Mouse (Mus musculus): ENCODE measurements at regions not wholly inside any gene's neighbourhood (a gene's known extent, or its start where the extent isn't known, plus 50 kb on each side); places are given as distances from the start of the nearest gene placed in this dataset.

- Histone ChIP-seq H3K27ac (peak overlapping the region; percentile 44), H3K4me2 (peak overlapping the region; percentile 73), H3K27me3 (replicated peaks) (peaks cover 12% of the 10 kb centered on the region; the same call in 1 of the 2 replicates), H3K9ac (no peak overlapping the region), H3K9me3 (no peaks in the 10 kb centered on the region), H3K4me1 (0 out of 2 replicates have a peak, but pooled peaks cover 2% of the 10 kb centered on the region), H3K4me3 (replicated peaks) (peak overlapping the region; percentile 46), H3K36me3 (no peaks in the 10 kb centered on the region)
- 8% methylated on average over 22 of the region's 22 CpGs for WGBS
- no peak for ATAC-seq (ENCODE audit: insufficient read depth, low FRiP score, low read depth)
Observed at GRCm38 (mm10) chrX:11806896-11807252, 353.3 kb downstream of the Bcor start.

- Histone ChIP-seq H3K4me2 (peak overlapping the region; percentile 73), H3K36me3 (no peaks in the 10 kb centered on the region), H3K4me3 (replicated peaks) (peak overlapping the region; percentile 46), H3K27me3 (replicated peaks) (peaks cover 12% of the 10 kb centered on the region; the same call in 1 of the 2 replicates), H3K27ac (peak overlapping the region; percentile 44), H3K9ac (no peak overlapping the region), H3K4me1 (0 out of 2 replicates have a peak, but pooled peaks cover 2% of the 10 kb centered on the region), H3K9me3 (no peaks in the 10 kb centered on the region)
- ATAC-seq (ENCODE audit: insufficient read depth, low FRiP score, low read depth), result peak; percentile 65; the same call in 1 of the 2 replicates
- WGBS, result 4% methylated on average over 43 of the region's 71 CpGs
Observed at GRCm38 (mm10) chrX:11807253-11807882, 352.8 kb downstream of the Bcor start.

- peak overlapping the region; percentile 73 for H3K4me2 ChIP-seq
- H3K9ac ChIP-seq, result no peak overlapping the region
- ATAC-seq (ENCODE audit: insufficient read depth, low FRiP score, low read depth), result no peak
- H3K27me3 ChIP-seq (replicated peaks), result peaks cover 12% of the 10 kb centered on the region; the same call in 1 of the 2 replicates
- H3K4me3 ChIP-seq (replicated peaks), result peak overlapping the region; percentile 46
- 0 out of 2 replicates have a peak, but pooled peaks cover 2% of the 10 kb centered on the region for H3K4me1 ChIP-seq
- H3K9me3 ChIP-seq, result no peaks in the 10 kb centered on the region
- H3K36me3 ChIP-seq, result no peaks in the 10 kb centered on the region
- WGBS, result 22% methylated on average over 9 of the region's 9 CpGs
- peak overlapping the region; percentile 44; the same call in 1 of the 2 replicates for H3K27ac ChIP-seq
Observed at GRCm38 (mm10) chrX:11807883-11808262, 352.3 kb downstream of the Bcor start.

- WGBS, result 59% methylated on average over 8 of the region's 8 CpGs
- H3K36me3 ChIP-seq, result no peaks in the 10 kb centered on the region
- no peak overlapping the region for H3K4me3 ChIP-seq (replicated peaks)
- no peak overlapping the region for H3K4me2 ChIP-seq
- H3K9me3 ChIP-seq, result no peaks in the 10 kb centered on the region
- no peak overlapping the region for H3K9ac ChIP-seq
- peaks cover 12% of the 10 kb centered on the region; the same call in 1 of the 2 replicates for H3K27me3 ChIP-seq (replicated peaks)
- 0 out of 2 replicates have a peak, but pooled peaks cover 2% of the 10 kb centered on the region for H3K4me1 ChIP-seq
- H3K27ac ChIP-seq, result no peak overlapping the region
- ATAC-seq (ENCODE audit: insufficient read depth, low FRiP score, low read depth), result no peak
Observed at GRCm38 (mm10) chrX:11808911-11809310, 351.2 kb downstream of the Bcor start.

GRCm38 (mm10) chrX:11814861-11815260 lies 345.3 kb downstream of the Bcor start:
- H3K9ac ChIP-seq, result no peak overlapping the region
- ATAC-seq (ENCODE audit: insufficient read depth, low FRiP score, low read depth), result no peak

GRCm38 (mm10) chrX:11815864-11816263 lies 344.3 kb downstream of the Bcor start:
- WGBS, result 64% methylated on average over 4 of the region's 4 CpGs
- no peak overlapping the region for H3K9ac ChIP-seq
- no peak for ATAC-seq (ENCODE audit: insufficient read depth, low FRiP score, low read depth)

More at GRCm38 (mm10) chrX:11814861-11815260, 345.3 kb downstream of the Bcor start:
- no peaks in the 10 kb centered on the region for H3K36me3 ChIP-seq
- 51% methylated on average over 9 of the region's 9 CpGs for WGBS
- H3K4me1 ChIP-seq, result no peaks in the 10 kb centered on the region
- H3K4me2 ChIP-seq, result no peak overlapping the region
- H3K27me3 ChIP-seq (replicated peaks), result 0 out of 2 replicates have a peak, but pooled peaks cover 4% of the 10 kb centered on the region
- H3K4me3 ChIP-seq (replicated peaks), result no peak overlapping the region
- no peak overlapping the region for H3K27ac ChIP-seq
- no peaks in the 10 kb centered on the region for H3K9me3 ChIP-seq

GRCm38 (mm10) chrX:11818634-11819033 lies 341.5 kb downstream of the Bcor start:
- Histone ChIP-seq H3K36me3 (no peaks in the 10 kb centered on the region), H3K9me3 (no peaks in the 10 kb centered on the region), H3K9ac (no peak overlapping the region), H3K27ac (no peak overlapping the region), H3K4me2 (no peak overlapping the region), H3K27me3 (replicated peaks) (0 out of 2 replicates have a peak, but pooled peaks cover 4% of the 10 kb centered on the region), H3K4me3 (replicated peaks) (no peak overlapping the region), H3K4me1 (no peaks in the 10 kb centered on the region)
- no peak for ATAC-seq (ENCODE audit: insufficient read depth, low FRiP score, low read depth)
- 94% methylated on average over 3 of the region's 3 CpGs for WGBS

More at GRCm38 (mm10) chrX:11815864-11816263, 344.3 kb downstream of the Bcor start:
- H3K27ac ChIP-seq, result no peak overlapping the region
- 0 out of 2 replicates have a peak, but pooled peaks cover 4% of the 10 kb centered on the region for H3K27me3 ChIP-seq (replicated peaks)
- H3K36me3 ChIP-seq, result no peaks in the 10 kb centered on the region
- H3K9me3 ChIP-seq, result no peaks in the 10 kb centered on the region
- no peaks in the 10 kb centered on the region for H3K4me1 ChIP-seq
- no peak overlapping the region for H3K4me3 ChIP-seq (replicated peaks)
- H3K4me2 ChIP-seq, result no peak overlapping the region

- no peaks in the 10 kb centered on the region for H3K36me3 ChIP-seq
- H3K27me3 ChIP-seq (replicated peaks), result no peaks in the 10 kb centered on the region
- WGBS, result 49% methylated on average over 2 of the region's 2 CpGs
- no peak overlapping the region for H3K4me3 ChIP-seq (replicated peaks)
- no peaks in the 10 kb centered on the region for H3K9me3 ChIP-seq
- no peak for ATAC-seq (ENCODE audit: insufficient read depth, low FRiP score, low read depth)
- H3K27ac ChIP-seq, result no peak overlapping the region
- no peak overlapping the region for H3K9ac ChIP-seq
- no peaks in the 10 kb centered on the region for H3K4me1 ChIP-seq
- no peak overlapping the region for H3K4me2 ChIP-seq
Observed at GRCm38 (mm10) chrX:11821165-11821564, 339.0 kb downstream of the Bcor start.

GRCm38 (mm10) chrX:11821880-11822768 lies 338.0 kb downstream of the Bcor start:
- Histone ChIP-seq H3K4me1 (no peaks in the 10 kb centered on the region), H3K27ac (no peak overlapping the region), H3K4me2 (no peak overlapping the region), H3K27me3 (replicated peaks) (no peaks in the 10 kb centered on the region), H3K9me3 (no peaks in the 10 kb centered on the region), H3K4me3 (replicated peaks) (no peak overlapping the region), H3K36me3 (no peaks in the 10 kb centered on the region), H3K9ac (no peak overlapping the region)
- ATAC-seq (ENCODE audit: insufficient read depth, low FRiP score, low read depth), result no peak
- WGBS, result 50% methylated on average over 16 of the region's 16 CpGs

- ATAC-seq (ENCODE audit: insufficient read depth, low FRiP score, low read depth), result no peak
- 79% methylated on average over 1 of the region's 1 CpGs for WGBS
Observed at GRCm38 (mm10) chrX:11825948-11826347, 334.2 kb downstream of the Bcor start.

GRCm38 (mm10) chrX:11826737-11827408 lies 333.3 kb downstream of the Bcor start:
- Histone ChIP-seq H3K9me3 (no peaks in the 10 kb centered on the region), H3K36me3 (no peaks in the 10 kb centered on the region), H3K9ac (no peak overlapping the region), H3K4me2 (0 out of 2 replicates have a peak overlapping the region, but pooled peaks have one; percentile 5), H3K4me3 (replicated peaks) (no peak overlapping the region), H3K27me3 (replicated peaks) (no peaks in the 10 kb centered on the region), H3K4me1 (no peaks in the 10 kb centered on the region), H3K27ac (no peak overlapping the region)
- peak; percentile 47; the same call in 1 of the 2 replicates for ATAC-seq (ENCODE audit: insufficient read depth, low FRiP score, low read depth)
- WGBS, result 19% methylated on average over 20 of the region's 20 CpGs

More at GRCm38 (mm10) chrX:11825948-11826347, 334.2 kb downstream of the Bcor start:
- H3K27ac ChIP-seq, result no peak overlapping the region
- H3K36me3 ChIP-seq, result no peaks in the 10 kb centered on the region
- H3K9ac ChIP-seq, result no peak overlapping the region
- no peaks in the 10 kb centered on the region for H3K4me1 ChIP-seq
- no peaks in the 10 kb centered on the region for H3K9me3 ChIP-seq
- no peak overlapping the region for H3K4me3 ChIP-seq (replicated peaks)
- no peak overlapping the region for H3K4me2 ChIP-seq
- no peaks in the 10 kb centered on the region for H3K27me3 ChIP-seq (replicated peaks)
